Mouse (Mus musculus): ENCODE results near the gene Ncf4.

Gene Ncf4

DNA sequence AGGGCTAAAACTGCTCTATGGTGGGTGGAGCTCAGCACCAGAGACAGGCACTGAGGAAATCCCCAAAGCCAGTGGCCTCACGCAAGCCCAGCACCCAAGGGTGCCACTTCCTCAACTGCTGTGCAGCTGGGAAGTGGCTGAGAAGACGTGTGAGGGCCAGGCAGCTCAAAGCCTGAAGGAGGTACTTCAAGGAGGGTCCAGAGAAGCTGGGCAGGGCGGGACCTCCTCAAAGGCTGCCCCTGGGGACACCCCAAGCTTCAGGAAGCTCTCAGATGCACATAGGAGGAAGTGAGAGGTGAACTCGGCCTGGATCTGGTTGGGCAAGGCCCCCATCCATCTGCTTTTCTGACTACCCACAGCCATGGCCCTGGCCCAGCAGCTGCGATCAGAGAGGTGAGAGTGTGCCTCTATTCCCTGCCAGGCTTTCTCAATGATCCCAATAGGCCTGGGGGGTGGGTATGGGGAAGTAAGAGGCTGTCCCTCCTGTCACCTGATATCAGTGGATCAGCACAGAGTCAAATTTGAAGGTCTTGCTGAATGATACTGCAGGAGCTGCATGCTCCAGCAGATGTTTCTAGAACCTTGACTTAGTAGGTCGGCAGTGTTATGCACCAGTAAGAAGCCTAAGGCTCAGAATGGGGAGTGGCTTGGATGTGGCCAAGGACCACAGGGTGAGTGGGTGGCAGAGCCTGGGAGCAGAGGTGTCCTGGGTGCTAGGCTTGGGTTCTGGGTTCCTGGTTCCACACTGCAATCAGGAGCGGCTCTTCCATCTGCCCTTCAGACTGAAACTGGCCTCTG is at the start of gene Ncf4:
TSS of gene Ncf4 (plus strand) at position 107 of the 798 bp plus-strand sequence.
- DNase-seq (ENCODE audit: low read depth in 2 of 2, low spot score in 2 of 2): peak; percentile 18 to 23

DNA sequence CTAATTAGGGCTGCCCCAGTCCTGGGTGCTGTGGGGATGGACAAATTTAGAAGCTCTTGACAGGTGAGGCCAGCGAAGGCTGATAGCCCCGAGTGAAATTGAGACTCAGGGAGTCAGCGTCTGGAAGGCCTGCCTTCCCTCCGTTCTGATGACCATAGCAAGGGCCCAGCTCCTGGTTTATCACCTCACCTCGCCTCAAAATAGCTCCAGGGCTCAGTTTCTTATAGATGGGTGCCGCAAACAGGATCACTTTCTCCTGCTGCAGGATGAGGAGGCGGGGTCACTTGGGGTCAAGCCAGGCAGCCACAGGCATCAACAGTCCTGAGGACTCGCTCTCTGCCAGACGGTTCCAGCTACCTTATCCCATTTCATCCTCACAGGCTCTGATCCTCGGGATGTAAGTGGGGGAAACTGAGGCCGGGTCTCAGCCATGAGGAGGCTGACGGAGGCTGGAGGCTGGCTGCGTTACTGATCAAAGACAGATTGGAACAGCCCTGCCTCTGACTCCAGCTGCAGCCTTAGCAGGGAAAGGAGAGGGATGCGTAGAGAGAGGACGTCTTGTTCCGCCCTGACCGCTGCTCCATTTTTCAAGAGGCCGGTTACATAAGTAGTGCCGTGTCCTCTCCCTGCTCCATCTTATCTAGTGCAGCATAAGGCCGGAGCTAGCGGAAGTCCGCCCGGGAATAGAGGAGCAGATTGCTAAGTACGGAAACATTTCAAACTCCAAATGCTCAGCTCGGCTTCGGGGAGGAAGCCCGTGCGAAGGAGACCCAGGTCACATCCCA is 49.3 kb upstream of the Ncf4 start:
- DNase-seq (ENCODE audit: low read depth in 2 of 2, low spot score in 2 of 2): no peak

DNA sequence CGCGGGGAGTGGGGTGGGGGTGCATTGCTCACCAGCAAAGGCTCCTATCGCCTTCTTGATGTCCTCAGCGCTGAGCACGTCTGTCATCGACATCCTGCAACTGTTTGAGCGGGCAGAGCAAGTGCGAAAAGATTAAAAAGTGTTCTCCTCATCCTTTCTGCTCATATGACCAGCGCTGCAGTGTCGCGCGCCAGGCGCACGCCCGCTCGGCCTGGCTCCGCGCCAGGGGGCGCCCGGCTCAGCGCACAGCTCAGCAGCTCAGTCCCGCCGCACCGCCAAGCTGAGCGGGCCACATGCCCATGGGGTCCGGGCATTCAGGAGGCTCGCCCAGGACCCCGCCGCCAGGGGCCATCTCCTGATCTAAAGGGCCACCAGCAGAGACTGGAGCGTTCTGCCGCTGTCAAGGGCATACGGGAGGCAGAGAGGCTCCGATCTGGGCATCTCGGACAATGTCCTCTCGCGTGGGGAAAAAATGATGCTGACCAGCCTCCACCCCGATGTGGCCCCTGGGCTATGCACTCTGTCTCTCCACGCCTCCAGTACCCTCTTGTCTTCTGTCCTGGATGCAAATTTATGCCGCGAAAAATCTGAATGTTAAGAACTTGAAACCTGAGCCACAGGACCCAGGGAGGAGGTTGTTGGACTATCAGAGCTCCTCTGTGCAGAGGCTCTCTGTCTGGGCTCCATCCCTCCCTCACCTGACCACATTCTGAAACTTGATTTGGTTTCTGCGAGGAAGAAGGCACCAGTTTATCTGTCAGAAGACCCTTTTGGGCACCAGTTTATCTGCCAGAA is 40.4 kb upstream of the Ncf4 start:
- DNase-seq (ENCODE audit: low read depth in 2 of 2, low spot score in 2 of 2): no peak

DNA sequence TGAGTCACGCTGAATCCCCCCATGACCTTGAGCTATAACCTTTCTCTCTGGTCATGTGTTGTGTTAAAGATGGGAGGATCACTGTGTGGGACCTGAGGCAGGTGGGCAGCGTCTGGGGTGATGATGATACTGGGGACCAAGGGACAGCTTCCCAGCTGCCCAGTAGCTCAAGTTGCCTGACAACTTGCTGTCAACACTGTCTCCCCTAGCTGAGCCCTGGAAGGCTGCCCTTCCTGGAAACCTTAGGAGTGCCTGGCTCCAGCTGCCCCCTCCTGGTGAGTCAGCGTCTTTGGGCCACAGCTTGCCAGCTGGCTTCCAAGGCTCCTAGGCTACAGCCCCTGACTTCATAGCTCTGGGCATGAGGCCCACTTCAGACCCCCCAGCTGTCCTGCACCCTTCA is 39.4 kb upstream of the Ncf4 start:
- DNase-seq (ENCODE audit: low read depth in 2 of 2, low spot score in 2 of 2): no peak

DNA sequence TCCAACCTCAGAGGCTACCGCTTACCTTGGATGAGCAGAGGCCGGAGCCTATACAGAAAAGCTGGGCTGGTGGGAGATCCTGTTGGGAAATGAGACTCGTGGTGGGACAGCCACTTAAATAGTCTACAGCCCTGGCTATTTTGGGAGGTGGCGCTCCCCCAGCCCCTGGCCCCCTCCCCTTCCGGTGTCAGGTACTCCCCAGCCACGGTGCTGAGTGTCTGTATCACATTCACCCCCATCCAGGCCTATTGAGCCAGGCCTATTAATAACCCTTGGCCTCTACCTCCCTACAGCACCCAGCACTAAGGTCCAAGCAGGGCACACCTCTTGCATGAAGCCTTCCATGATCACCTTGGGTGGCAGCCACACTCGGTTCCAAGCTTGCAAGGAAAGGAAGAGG is 38.3 kb upstream of the Ncf4 start, which contains the start of gene Pvalb:
TSS of gene Pvalb (minus strand) at position 89 of the 400 bp plus-strand sequence.
- DNase-seq (ENCODE audit: low read depth in 2 of 2, low spot score in 2 of 2): no peak

DNA sequence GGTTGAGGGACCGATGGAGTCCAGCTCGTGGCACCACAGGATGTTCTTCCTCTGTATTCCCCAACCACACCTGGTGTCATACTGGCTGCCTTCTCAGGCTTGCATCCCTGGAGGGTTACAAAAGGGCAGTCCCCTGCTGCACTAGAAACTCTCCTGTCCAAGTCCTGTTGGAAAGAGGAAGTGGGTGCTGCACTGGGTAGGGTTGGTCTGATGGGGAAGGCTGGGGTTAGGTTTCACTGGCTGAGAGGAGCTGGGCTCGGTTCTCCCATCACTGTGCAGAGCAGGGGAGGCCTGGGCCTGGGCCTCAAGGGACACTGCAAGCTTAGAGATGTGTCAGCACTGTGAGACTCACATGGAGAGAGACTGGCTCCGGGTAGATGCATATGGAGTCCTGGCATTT is 34.4 kb upstream of the Ncf4 start:
- no peak for DNase-seq (ENCODE audit: low read depth in 2 of 2, low spot score in 2 of 2)

DNA sequence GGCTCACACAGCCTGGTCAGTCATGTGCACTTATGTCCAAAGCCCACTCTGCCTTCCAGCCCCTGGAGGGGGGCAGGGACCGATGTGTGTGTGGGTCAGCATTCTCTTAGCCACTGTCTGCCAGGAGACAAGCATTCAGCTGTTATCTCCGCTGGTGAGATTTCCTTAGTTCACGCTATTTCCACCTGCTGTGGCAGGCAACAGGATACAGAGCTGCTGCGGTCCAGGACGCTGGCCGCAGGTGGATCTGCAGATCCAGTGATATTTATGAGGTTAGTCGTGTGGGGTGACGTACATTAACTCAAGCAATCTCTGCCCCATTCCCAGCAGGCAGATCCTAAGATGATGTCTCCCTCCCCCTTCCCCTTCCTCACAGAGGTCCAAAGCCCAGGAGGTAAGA is 33.2 kb upstream of the Ncf4 start:
- DNase-seq (ENCODE audit: low read depth in 2 of 2, low spot score in 2 of 2): no peak

DNA sequence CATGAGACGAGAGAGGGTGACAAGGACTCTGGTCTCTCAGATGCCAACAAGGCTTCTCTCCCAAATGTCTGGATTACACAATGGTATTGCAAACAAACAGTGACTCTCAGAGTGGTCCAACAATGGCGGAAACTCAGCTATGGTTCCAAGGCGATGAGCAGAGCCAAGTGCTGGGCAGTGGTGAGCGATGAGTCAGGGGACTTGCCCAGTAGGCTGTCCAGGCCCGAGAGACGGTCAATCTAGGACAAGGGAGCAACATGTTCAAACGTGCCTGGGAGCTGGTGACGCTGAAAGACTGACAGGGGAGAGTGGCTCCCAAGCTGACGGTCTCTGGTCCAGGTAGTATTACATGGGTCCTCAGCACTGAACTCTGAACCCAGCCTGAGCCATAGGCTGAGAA is 29.3 kb upstream of the Ncf4 start:
- DNase-seq (ENCODE audit: low read depth in 2 of 2, low spot score in 2 of 2): no peak

DNA sequence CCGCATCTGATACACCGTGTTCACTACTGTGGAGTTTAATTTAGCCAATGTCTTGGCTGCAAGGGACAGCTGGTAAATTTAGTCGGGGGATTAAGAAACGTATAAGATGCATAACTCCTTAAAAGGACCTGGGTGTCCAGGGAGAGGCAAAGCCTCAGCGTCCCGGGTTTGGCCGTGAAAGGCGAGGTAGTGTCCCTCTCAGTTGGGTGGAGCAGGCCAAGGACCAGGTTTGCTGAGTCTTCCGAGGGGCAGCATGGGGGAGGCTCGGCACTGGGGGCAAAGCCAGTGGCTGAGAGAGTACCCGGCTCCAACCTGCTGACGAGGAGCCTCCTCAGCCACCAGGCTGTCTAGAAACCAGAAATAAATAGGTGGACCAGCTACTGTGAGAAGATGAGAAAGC is 16.8 kb upstream of the Ncf4 start:
- DNase-seq (ENCODE audit: low read depth in 2 of 2, low spot score in 2 of 2): no peak

DNA sequence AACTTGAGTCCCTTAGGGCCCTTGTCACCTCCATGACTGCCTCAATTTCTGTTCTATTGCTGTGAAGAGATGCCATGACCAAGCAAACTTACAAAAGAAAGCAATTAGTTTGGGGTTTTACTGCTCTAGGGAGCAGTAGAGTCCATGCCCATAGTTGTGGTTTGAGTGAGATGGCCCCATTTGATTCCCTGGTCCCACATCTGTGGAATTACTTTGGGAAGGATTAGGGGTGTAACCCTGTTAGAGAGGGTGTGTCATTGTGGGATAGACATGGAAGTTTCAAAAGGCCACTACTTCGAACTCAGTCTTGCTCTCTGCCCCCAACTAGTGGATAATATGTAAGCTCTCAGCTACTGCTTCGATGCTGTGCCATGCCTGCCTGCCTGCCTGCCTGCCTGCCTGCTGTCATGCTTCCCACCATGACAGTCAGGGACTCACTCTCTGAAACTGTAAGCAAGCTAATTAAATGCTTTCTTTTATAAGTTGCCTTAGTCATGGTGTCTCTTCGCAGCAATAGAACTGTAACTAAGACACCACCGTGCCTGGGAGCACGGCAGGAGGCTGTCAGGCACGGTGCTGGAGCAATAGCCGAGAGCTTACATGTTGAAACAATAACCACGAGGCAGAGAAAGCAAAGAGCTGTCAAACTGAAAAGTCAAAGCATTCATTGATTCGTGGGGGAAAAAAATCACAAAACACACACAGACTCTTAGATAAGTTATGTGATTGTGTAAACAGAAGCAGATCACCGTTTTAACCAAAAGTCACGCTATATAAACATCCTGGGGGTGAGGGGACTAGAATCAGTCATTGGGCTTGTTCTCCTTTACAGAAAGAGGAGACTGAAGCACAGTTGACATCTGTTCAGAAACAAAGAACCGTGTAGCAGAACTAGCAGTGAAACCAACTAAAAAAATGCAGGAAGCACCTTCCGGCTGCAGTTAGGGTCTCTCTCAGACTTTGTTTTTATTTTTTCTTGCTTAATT is 13.0 kb upstream of the Ncf4 start:
- DNase-seq (ENCODE audit: low read depth in 2 of 2, low spot score in 2 of 2): no peak

DNA sequence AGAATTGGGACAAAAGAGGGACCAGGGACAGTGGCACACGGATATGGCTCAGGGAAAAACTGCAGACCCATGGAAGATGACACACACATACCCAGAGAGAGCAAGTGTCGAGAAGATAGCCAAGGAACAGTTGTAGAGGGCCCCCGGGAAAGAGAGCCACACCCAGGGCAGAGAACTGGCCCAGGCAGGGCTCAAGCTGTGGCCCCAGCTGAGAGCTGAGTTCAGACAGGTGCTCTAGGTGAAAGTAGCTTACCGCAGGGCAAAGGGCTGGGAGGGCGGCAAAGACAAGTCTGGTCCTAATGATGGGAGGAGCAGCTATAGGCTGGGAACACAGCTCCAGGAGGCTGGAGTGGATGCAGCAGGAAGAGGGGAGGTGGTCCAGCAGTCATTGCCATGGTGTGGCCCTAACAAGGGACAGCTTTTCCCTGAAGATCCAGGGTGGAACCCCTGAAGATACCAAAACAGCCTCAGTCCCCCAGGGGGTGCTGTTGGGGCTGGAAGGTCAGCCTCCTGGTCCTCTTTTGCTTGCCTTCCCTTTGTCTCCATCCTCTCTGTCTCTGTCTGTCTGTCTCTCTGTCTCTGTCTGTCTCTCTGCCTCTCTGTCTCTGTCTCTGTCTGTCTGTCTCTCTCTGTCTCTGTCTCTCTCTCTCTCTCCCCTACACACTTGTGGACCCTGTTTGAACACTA is 9.6 kb upstream of the Ncf4 start:
- DNase-seq (ENCODE audit: low read depth in 2 of 2, low spot score in 2 of 2): no peak

DNA sequence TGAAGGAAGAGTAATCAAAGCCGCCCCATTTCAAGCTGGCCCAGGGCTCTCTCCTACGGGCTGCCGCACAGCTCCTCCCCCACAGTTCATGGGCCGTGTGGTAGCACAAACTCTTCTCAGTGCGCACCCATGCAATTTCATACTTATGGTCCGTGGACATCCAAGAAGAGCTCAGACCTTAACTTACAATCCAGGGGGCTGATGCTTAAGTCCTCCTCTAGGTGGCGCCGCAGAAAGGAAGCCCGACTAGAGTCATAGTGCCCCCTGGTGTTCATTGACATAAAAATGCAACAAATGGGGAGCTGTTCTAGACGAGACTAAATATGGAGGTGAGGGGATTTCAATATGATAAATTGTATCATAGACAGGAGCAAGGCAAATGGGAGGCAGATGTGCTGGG is 5.1 kb upstream of the Ncf4 start:
- peak; percentile 65 to 72 for DNase-seq (ENCODE audit: low read depth in 2 of 2, low spot score in 2 of 2)

DNA sequence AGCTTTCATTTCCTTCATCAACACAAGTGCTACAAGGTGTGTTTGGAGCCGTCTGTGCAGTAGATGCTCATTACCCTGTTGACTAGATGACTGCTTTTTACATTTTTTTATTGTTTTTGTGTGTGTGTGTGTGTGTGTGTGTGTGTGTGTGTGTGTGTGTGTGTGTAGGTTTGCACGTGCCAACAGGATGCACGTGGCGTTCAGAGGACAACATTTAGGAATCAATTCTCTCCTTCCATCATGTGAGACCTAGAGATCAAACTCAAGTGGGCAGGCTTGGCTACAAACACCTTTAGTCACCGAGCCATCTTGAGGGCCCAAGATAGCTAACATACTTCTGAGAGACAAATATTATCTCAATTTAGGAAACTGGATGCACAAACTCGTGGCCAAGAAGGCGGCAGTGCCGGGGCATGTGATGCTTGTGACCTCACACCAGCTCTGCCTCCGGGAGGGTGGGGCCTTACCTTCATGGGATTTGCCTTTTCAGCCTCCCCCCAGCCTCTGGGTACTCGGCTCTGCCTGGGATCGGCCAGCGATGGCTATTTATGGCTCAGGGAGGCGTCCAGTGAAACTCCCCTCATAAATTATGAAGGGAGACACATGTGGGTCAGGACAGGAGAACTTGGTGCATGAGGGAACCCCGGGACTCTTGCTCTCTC is 4.5 kb upstream of the Ncf4 start:
- no peak for DNase-seq (ENCODE audit: low read depth in 2 of 2, low spot score in 2 of 2)

DNA sequence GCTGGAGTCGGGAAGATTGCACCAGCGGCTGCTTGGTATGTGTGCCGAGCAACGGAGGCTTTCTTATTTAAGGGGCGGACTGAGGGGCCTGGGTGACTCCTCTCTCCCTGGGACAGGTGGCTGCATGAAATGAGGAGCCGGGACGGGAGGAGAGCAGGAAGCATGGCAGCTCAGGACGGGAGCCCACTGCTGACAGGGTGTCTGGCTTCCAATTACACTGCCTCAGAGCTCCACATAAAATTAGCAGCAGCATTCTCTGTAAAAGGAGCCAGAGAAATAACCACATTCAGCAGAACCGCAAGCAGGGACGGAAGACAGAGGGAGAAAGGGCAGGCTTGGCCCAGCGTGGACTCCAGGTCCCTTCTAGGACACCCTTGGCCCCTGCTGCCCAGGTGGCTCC is 3.3 kb upstream of the Ncf4 start:
- no peak for DNase-seq (ENCODE audit: low read depth in 2 of 2, low spot score in 2 of 2)

DNA sequence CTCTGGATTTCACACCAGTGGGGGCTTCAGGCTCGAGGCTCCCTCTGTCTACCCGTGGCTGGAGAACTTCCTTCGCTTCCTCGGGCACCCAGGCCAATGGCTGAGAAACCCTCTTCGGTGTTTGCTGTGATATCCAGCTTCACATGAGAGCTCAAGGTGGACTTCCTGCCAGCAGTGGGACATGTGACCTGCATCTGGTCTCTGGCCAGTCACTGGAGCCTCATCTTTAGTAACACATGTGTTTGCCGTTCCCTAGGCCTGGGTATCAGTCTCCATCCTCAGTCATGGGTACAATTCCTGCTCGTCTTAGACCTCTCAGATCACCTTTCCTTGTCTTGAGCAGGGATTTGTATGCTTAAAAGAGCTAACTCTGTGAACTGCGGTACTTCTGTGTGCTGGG is 1.5 kb upstream of the Ncf4 start:
- DNase-seq (ENCODE audit: low read depth in 2 of 2, low spot score in 2 of 2): no peak

DNA sequence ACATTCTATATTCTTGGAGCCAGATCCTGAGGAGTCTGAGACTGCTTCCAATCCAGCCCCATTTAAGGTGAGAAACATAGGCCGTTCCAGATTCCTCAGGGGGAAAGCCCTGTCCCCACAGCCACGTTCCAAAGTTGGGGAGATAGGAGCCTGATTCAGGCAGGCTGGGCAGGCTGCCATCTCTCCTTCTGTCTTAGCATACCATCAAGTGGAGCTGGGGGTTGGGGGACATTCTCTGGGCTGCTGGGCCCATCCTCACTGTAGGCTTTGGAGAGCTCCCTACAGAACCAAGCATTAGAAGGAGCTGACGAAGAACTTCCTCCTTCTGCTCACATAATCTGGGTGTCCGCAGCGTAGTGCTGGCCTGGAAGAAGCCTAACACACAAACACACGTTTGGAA is 827 bp upstream of the Ncf4 start:
- no peak for DNase-seq (ENCODE audit: low read depth in 2 of 2, low spot score in 2 of 2)

DNA sequence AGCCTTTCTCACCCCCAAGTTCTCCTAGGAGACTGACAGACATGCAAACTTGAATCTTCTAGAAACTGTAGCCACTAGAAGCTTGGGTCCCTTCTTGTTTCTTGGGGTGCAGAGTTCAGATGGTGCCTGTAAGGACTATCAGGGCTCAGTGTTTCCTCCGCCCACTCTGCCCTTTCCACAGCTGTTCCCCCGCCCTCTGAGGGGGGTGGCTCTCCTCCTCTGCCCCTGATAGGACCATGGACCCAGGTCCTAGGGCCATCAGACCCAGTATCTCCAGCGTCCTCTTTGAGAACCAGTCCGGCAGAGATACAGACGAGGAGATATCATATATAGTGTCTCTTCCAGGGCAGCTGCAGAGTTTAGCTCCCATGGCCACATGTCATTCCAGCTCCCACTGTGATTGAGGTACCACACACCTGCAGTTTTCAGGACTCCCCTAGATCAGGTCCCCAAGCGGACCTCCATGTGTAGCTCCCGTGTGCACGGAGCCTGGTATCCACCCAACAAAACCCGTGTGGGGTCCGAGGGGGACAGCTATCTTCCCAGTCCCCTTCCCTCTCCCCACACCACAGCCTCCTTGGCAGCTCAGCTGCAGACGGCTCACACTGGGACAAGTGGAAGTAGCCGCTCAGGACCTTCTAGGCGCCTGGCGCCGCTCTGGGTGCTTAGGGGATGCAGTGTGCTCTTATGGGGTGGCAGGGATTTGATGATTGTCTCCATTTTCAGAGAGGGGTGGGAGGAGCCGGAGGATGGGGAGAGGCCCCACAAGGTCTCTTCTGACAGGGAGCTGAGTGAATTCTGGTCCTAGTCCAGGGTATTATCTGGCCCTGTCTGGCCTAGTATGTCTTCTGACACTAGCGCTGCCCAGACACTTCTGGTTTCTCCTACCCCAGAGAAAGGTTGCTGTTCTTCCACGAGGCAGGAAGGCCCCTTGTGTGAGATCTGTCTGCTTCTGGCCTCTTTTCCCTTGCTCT is 1.8 kb downstream of the Ncf4 start:
- no peak for DNase-seq (ENCODE audit: low read depth in 2 of 2, low spot score in 2 of 2)

DNA sequence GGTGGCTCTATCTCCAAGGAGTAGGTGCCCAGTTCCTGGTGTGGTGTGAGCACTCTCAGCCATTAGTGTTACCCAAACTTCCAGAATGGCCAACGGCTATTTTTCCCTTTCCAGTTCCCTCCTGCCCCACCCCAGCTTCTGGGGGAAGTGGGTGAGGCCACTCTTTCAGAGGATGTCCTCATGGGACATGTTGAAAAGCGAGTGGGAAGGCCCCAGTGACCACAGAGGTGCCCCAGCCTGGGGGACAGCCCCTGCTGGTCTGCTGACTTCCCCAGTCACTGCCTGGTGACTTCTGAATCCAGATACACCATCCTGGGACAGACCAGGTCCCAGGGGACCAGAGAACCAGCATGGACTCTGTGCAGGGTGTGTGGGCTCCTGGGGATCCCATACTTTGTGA is 3.1 kb downstream of the Ncf4 start:
- no peak for DNase-seq (ENCODE audit: low read depth in 2 of 2, low spot score in 2 of 2)

Measured in CD8-positive naive resting alpha-beta T cell, adult 2 months (primary cell).